Mouse (Mus musculus): Measurements from ENCODE around the gene Cxcr2. TPM values are rescaled to one million over a fixed set of nuclear protein-coding genes. Genes with fewer than 3 reads are reported as not detected.

Gene Cxcr2
- polyA plus RNA-seq, 2 experiments: 0.51 to 0.59 TPM

DNA sequence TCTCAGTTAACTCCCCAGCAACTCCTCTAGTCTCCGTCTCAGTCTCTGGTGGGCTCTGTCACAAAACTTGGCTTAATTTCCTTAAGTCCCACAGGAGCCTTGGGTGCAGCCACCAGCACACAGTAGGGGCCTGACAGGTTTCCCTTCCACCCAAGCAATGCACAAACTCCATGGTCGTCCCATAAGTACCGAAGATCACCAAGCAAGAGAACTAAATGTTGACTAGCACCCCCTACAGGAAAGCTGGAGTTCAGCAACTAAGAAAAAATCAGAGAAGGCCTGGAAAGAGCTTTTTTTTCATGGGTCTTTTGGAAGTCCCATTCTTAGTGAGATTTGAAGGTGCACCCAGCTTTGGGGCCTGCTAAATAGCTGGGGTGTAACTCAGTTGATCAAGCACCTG lies 14.4 kb upstream of the Cxcr2 start:
- DNase-seq (ENCODE audit: low read depth in 3 of 3, low spot score in 3 of 3): no peak

GRCm38 (mm10) chr1:74141781-74142180 lies 12.0 kb upstream of the Cxcr2 start:
- Histone ChIP-seq H3K4me2 (ENCODE audit: low read depth) (no peak overlapping the region), H3K4me3 (ENCODE audit: insufficient read depth in 1 of 2, low read depth in 2 of 2, low read length in 2 of 2) (no peak overlapping the region), H3K27me3 (ENCODE audit: control insufficient read depth, insufficient read depth, low read length) (no peaks in the 10 kb centered on the region), H3K36me3 (replicated peaks; ENCODE audit: control insufficient read depth, insufficient read depth, low read depth) (no peaks in the 10 kb centered on the region), H3K9me3 (ENCODE audit: control insufficient read depth, low read length) (no peaks in the 10 kb centered on the region), H3K4me1 (replicated peaks; ENCODE audit: control insufficient read depth in 2 of 2, insufficient read depth in 2 of 2, low read length in 1 of 2) (peaks cover 0 to 3% of the 10 kb centered on the region in 2 experiments; a peak in 1 of 4 replicates), H3K9ac (replicated peaks) (no peak overlapping the region), H3K27ac (no peak overlapping the region)
- DNase-seq (ENCODE audit: low read depth in 3 of 3, low spot score in 3 of 3) (no peak), ATAC-seq (ENCODE audit: insufficient read depth) (no peak)
- 71% methylated on average over 8 of the region's 8 CpGs for WGBS (ENCODE audit: insufficient replicate concordance)
- TF ChIP-seq EP300 (IDR thresholded peaks at IDR 0.05; ENCODE audit: low read depth) (no peak), CTCF (IDR thresholded peaks at IDR 0.05; ENCODE audit: low read depth) (no peak)

More for the DNA sequence above, 14.4 kb upstream of the Cxcr2 start:
- no peaks in the 10 kb centered on the region for H3K27me3 ChIP-seq (ENCODE audit: control insufficient read depth, insufficient read depth, low read length)
- H3K4me2 ChIP-seq (ENCODE audit: low read depth): no peak overlapping the region
- TF ChIP-seq EP300 (IDR thresholded peaks at IDR 0.05; ENCODE audit: low read depth) (no peak), CTCF (IDR thresholded peaks at IDR 0.05; ENCODE audit: low read depth) (peak; percentile 60)
- H3K27ac ChIP-seq: no peak overlapping the region
- H3K9me3 ChIP-seq (ENCODE audit: control insufficient read depth, low read length): no peaks in the 10 kb centered on the region
- peaks cover 0 to 12% of the 10 kb centered on the region in 2 experiments; a peak in 3 of 4 replicates for H3K4me1 ChIP-seq (replicated peaks; ENCODE audit: control insufficient read depth in 2 of 2, insufficient read depth in 2 of 2, low read length in 1 of 2)
- no peak overlapping the region for H3K9ac ChIP-seq (replicated peaks)
- no peak overlapping the region for H3K4me3 ChIP-seq (ENCODE audit: insufficient read depth in 1 of 2, low read depth in 2 of 2, low read length in 2 of 2)
- ATAC-seq (ENCODE audit: insufficient read depth): no peak
- no peaks in the 10 kb centered on the region for H3K36me3 ChIP-seq (replicated peaks; ENCODE audit: control insufficient read depth, insufficient read depth, low read depth)
- 43% methylated on average over 3 of the region's 3 CpGs for WGBS (ENCODE audit: insufficient replicate concordance)

- no peaks in the 10 kb centered on the region for H3K36me3 ChIP-seq (replicated peaks; ENCODE audit: control insufficient read depth, insufficient read depth, low read depth)
- H3K9ac ChIP-seq (replicated peaks): no peak overlapping the region
- no peak overlapping the region for H3K4me3 ChIP-seq (ENCODE audit: insufficient read depth in 1 of 2, low read depth in 2 of 2, low read length in 2 of 2)
- peaks cover 0 to 33% of the 10 kb centered on the region in 2 experiments; a peak in 2 of 4 replicates for H3K4me1 ChIP-seq (replicated peaks; ENCODE audit: control insufficient read depth in 2 of 2, insufficient read depth in 2 of 2, low read length in 1 of 2)
- WGBS (ENCODE audit: insufficient replicate concordance): 42% methylated on average over 6 of the region's 6 CpGs
- no peak overlapping the region for H3K4me2 ChIP-seq (ENCODE audit: low read depth)
- H3K27me3 ChIP-seq (ENCODE audit: control insufficient read depth, insufficient read depth, low read length): no peaks in the 10 kb centered on the region
- no peak for ATAC-seq (ENCODE audit: insufficient read depth)
- H3K27ac ChIP-seq: no peak overlapping the region
- no peak for DNase-seq (ENCODE audit: low read depth in 3 of 3, low spot score in 3 of 3)
- H3K9me3 ChIP-seq (ENCODE audit: control insufficient read depth, low read length): no peaks in the 10 kb centered on the region
- TF ChIP-seq EP300 (IDR thresholded peaks at IDR 0.05; ENCODE audit: low read depth) (no peak), CTCF (IDR thresholded peaks at IDR 0.05; ENCODE audit: low read depth) (no peak)
Measured at GRCm38 (mm10) chr1:74149106-74149885, 4.5 kb upstream of the Cxcr2 start.

GRCm38 (mm10) chr1:74150101-74150500 lies 3.7 kb upstream of the Cxcr2 start:
- H3K4me2 ChIP-seq (ENCODE audit: low read depth): no peak overlapping the region
- H3K9ac ChIP-seq (replicated peaks): no peak overlapping the region
- H3K4me1 ChIP-seq (replicated peaks; ENCODE audit: control insufficient read depth in 2 of 2, insufficient read depth in 2 of 2, low read length in 1 of 2): peaks cover 0 to 33% of the 10 kb centered on the region in 2 experiments; a peak in 2 of 4 replicates
- ATAC-seq (ENCODE audit: insufficient read depth) (no peak), DNase-seq (ENCODE audit: low read depth in 3 of 3, low spot score in 3 of 3) (no peak)
- no peaks in the 10 kb centered on the region for H3K36me3 ChIP-seq (replicated peaks; ENCODE audit: control insufficient read depth, insufficient read depth, low read depth)
- H3K4me3 ChIP-seq (ENCODE audit: insufficient read depth in 1 of 2, low read depth in 2 of 2, low read length in 2 of 2): no peak overlapping the region
- H3K27ac ChIP-seq: no peak overlapping the region
- H3K27me3 ChIP-seq (ENCODE audit: control insufficient read depth, insufficient read depth, low read length): no peaks in the 10 kb centered on the region
- WGBS (ENCODE audit: insufficient replicate concordance): 45% methylated on average over 3 of the region's 3 CpGs
- no peak for TF ChIP-seq CTCF (IDR thresholded peaks at IDR 0.05; ENCODE audit: low read depth)
- no peak for TF ChIP-seq EP300 (IDR thresholded peaks at IDR 0.05; ENCODE audit: low read depth)
- H3K9me3 ChIP-seq (ENCODE audit: control insufficient read depth, low read length): no peaks in the 10 kb centered on the region

DNA sequence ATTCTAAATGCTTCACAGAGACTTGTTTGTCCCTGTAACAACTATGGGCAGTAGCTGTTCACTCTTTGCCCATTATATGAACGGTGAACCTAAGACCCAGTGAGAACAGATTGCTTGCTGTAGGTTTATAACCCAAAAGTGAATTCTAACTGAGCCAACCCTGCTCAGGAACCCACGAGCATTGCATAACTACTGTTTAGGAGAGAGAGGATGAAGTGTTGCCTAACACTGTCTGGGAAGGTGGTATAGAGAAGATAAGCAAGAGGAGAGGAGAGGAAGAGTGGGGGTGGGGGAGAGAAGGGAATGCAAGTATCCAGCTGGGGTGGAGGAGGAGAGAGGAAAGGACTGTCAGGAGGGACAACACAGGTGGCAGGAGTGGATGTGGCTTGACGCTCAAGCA lies 2.7 kb upstream of the Cxcr2 start:
- Histone ChIP-seq H3K4me2 (ENCODE audit: low read depth) (no peak overlapping the region), H3K4me1 (replicated peaks; ENCODE audit: control insufficient read depth in 2 of 2, insufficient read depth in 2 of 2, low read length in 1 of 2) (peaks cover 0 to 34% of the 10 kb centered on the region in 2 experiments; a peak in 2 of 4 replicates), H3K9me3 (ENCODE audit: control insufficient read depth, low read length) (no peaks in the 10 kb centered on the region), H3K9ac (replicated peaks) (no peak overlapping the region), H3K27ac (no peak overlapping the region), H3K36me3 (replicated peaks; ENCODE audit: control insufficient read depth, insufficient read depth, low read depth) (no peaks in the 10 kb centered on the region), H3K4me3 (ENCODE audit: insufficient read depth in 1 of 2, low read depth in 2 of 2, low read length in 2 of 2) (no peak overlapping the region), H3K27me3 (ENCODE audit: control insufficient read depth, insufficient read depth, low read length) (no peaks in the 10 kb centered on the region)
- 8% methylated on average over 3 of the region's 3 CpGs for WGBS (ENCODE audit: insufficient replicate concordance)
- no peak for DNase-seq (ENCODE audit: low read depth in 3 of 3, low spot score in 3 of 3)
- no peak for TF ChIP-seq EP300 (IDR thresholded peaks at IDR 0.05; ENCODE audit: low read depth)
- TF ChIP-seq CTCF (IDR thresholded peaks at IDR 0.05; ENCODE audit: low read depth): no peak
- ATAC-seq (ENCODE audit: insufficient read depth): no peak
